Mouse (Mus musculus) right cerebral cortex, postnatal 4 days (tissue): Measurements from ENCODE around the gene Usp12.
"Not testable (repeated sequence)": the region's sequence is repeated elsewhere in the genome, so short reads cannot be mapped to it uniquely, and the experiment has no call there.

Experiments
- DNase-seq: peaks from one replicate; pipeline ENCODE4 v3.0.0-alpha.2; 2022

Usp12 gene

GRCm38 (mm10) chr5:146736348-146736747 lies 58.5 kb downstream of the Usp12 start:
- no peak for DNase-seq

- not testable (repeated sequence) for DNase-seq
Observed at GRCm38 (mm10) chr5:146735054-146735453, 59.8 kb downstream of the Usp12 start.

GRCm38 (mm10) chr5:146733888-146734640 lies 60.7 kb downstream of the Usp12 start:
- DNase-seq, result no peak

GRCm38 (mm10) chr5:146733372-146733771 lies 61.4 kb downstream of the Usp12 start:
- DNase-seq, result no peak

GRCm38 (mm10) chr5:146727006-146727405 lies 67.8 kb downstream of the Usp12 start:
- DNase-seq, result no peak

- DNase-seq, result no peak
Observed at GRCm38 (mm10) chr5:146724956-146725355, 69.8 kb downstream of the Usp12 start.

GRCm38 (mm10) chr5:146723452-146723851 lies 71.4 kb downstream of the Usp12 start:
- DNase-seq, result no peak

- no peak for DNase-seq
Observed at GRCm38 (mm10) chr5:146722226-146722625, 72.6 kb downstream of the Usp12 start.

- no peak for DNase-seq
Observed at GRCm38 (mm10) chr5:146719584-146720356, 75.0 kb downstream of the Usp12 start.

- no peak for DNase-seq
Observed at GRCm38 (mm10) chr5:146713836-146714235, 81.0 kb downstream of the Usp12 start.

- no peak for DNase-seq
Observed at GRCm38 (mm10) chr5:146713088-146713487, 81.7 kb downstream of the Usp12 start.

GRCm38 (mm10) chr5:146712282-146712918 lies 82.4 kb downstream of the Usp12 start:
- no peak for DNase-seq

GRCm38 (mm10) chr5:146709361-146709760 lies 85.4 kb downstream of the Usp12 start:
- DNase-seq, result no peak

- DNase-seq, result peak; percentile 94
Observed at GRCm38 (mm10) chr5:146705815-146706408, 88.9 kb downstream of the Usp12 start.

- DNase-seq, result no peak
Observed at GRCm38 (mm10) chr5:146705411-146705810, 89.4 kb downstream of the Usp12 start.

- no peak for DNase-seq
Observed at GRCm38 (mm10) chr5:146704241-146704640, 90.6 kb downstream of the Usp12 start.

GRCm38 (mm10) chr5:146703710-146704121 lies 91.1 kb downstream of the Usp12 start:
- DNase-seq, result no peak

GRCm38 (mm10) chr5:146700099-146700498 lies 94.7 kb downstream of the Usp12 start:
- no peak for DNase-seq

- DNase-seq, result no peak
Observed at GRCm38 (mm10) chr5:146699433-146700019, 95.3 kb downstream of the Usp12 start.

GRCm38 (mm10) chr5:146695543-146695942 lies 99.3 kb downstream of the Usp12 start:
- no peak for DNase-seq

- DNase-seq, result no peak
Observed at GRCm38 (mm10) chr5:146692976-146693361, 101.8 kb downstream of the Usp12 start.

GRCm38 (mm10) chr5:146692361-146692975 lies 102.3 kb downstream of the Usp12 start:
- DNase-seq, result peak; percentile 52
